Mouse (Mus musculus): ENCODE data around the gene Scn1a.

DNA sequence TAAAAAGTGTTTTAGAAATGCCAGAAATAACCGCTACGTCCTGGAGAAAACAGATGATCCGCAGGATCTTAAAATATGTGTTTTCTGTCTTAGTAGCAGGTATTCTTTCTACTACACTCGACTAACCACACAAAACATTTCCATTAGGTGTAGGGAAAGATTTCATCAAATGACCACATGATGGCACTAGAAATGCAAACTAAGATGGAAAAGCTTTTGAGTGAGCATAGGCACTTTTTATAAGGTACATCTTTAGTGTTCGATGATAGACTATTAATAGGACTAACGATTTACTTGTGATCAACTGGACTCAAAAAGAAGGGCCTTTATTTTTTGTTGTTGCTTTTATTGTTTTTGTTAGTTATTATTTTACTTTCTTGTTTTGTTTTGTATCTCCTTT lies 104.2 kb downstream of the Scn1a start:
- 0 out of 2 replicates have a peak, but pooled peaks have one; percentile 12 for TF ChIP-seq CTCF (conservative IDR thresholded peaks at IDR 0.05; ENCODE audit: low read length)
- TF ChIP-seq NANOG (IDR thresholded peaks at IDR 0.05; ENCODE audit: borderline replicate concordance, low read length), result no peak
- TF ChIP-seq POU5F1 (IDR thresholded peaks at IDR 0.05; ENCODE audit: borderline replicate concordance, low read length), result no peak

Measured in E14TG2a.4 (cell line).